Mouse (Mus musculus) forebrain, embryonic 15.5 days (tissue): ENCODE measurements around the gene Teddm1b. TPM values are rescaled to one million over a fixed set of nuclear protein-coding genes. Genes with fewer than 3 reads are reported as not detected.

Experiments used
- ATAC-seq: fragments of 200-750 bp; cut with Nextera tagmentation; replicated peaks from 2 replicates; pipeline ENCODE4 v1.8.0; 2017; ENCODE audit warnings: mild to moderate bottlenecking, moderate TSS enrichment, moderate library complexity
- H3K27ac ChIP-seq: fragments of 300-500 bp; sonication (generic); replicated peaks from 2 replicates; pipeline ENCODE4 v1.5.1; 2015; ENCODE audit warnings: mild to moderate bottlenecking, inconsistent platforms
- H3K27me3 ChIP-seq: fragments of 300-500 bp; sonication (generic); 2 replicates; pipeline ENCODE4 v1.6.1; 2015; ENCODE audit warnings: inconsistent platforms
- H3K36me3 ChIP-seq: fragments of 300-500 bp; sonication (generic); 2 replicates; pipeline ENCODE4 v1.6.1; 2015; ENCODE audit warnings: mild to moderate bottlenecking, inconsistent platforms
- H3K4me1 ChIP-seq: fragments of 300-500 bp; sonication (generic); 2 replicates; pipeline ENCODE4 v1.6.1; 2015; ENCODE audit warnings: inconsistent platforms
- H3K4me2 ChIP-seq: fragments of 300-500 bp; sonication (generic); replicated peaks from 2 replicates; pipeline ENCODE4 v1.6.1; 2015; ENCODE audit warnings: mild to moderate bottlenecking, inconsistent platforms
- H3K4me3 ChIP-seq: fragments of 300-500 bp; sonication (generic); 2 replicates; pipeline ENCODE4 v1.5.1; 2015; ENCODE audit warnings: mild to moderate bottlenecking, inconsistent platforms
- H3K9ac ChIP-seq: fragments of 300-500 bp; sonication (generic); replicated peaks from 2 replicates; pipeline ENCODE4 v1.6.1; 2015; ENCODE audit warnings: mild to moderate bottlenecking, inconsistent platforms
- H3K9me3 ChIP-seq: fragments of 300-500 bp; sonication (generic); 2 replicates; pipeline ENCODE4 v1.6.1; 2016; ENCODE audit warnings: inconsistent platforms
- WGBS: fragments of 180-500 bp; shearing (Covaris S2); methylation state at CpG from one replicate; pipeline ENCODE4 v1.1.7; 2015; ENCODE audit warnings: mixed read lengths; 5-methylcytosine and 5-hydroxymethylcytosine counted together
- polyA plus RNA-seq: library from polyadenylated mRNA; unstranded; fragments of >200 nt; fragmentation: Nextera tagmentation; extraction: Ambion mirVana; gene quantifications from 2 replicates; pipeline ENCODE4 v1.2.1, GENCODE M21; 2015

Gene Teddm1b
- polyA plus RNA-seq, 1 experiment from 2014 or later: 1.7 TPM

DNA sequence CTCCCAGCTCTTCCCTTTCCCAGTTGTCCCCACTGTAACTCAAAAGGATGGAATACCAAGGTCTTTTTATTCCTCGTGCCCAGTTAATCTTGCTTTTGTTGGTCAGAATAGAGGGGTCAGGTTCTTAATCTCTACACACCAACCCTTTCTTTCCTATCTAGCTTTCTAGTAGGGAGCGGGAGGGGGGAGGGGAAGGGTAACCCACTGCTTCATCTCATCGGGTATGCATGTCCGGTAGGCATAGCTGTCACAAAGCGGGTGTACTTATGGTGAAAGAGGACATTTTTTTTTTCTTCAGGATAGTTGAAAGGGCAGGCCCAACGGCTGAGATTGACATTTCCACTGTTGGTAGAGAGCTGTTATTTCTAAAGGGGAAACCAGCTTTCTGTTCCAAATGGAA lies 34.1 kb downstream of the Teddm1b start:
- Histone ChIP-seq H3K4me3 (no peak overlapping the region), H3K27ac (no peak overlapping the region), H3K36me3 (peaks cover 66% of the 10 kb centered on the region), H3K9ac (no peak overlapping the region), H3K9me3 (no peaks in the 10 kb centered on the region), H3K4me2 (no peak overlapping the region), H3K4me1 (peaks cover 4% of the 10 kb centered on the region), H3K27me3 (no peaks in the 10 kb centered on the region)
- WGBS: 46% methylated on average over 6 of the region's 6 CpGs
- ATAC-seq: no peak

- H3K27me3 ChIP-seq: no peaks in the 10 kb centered on the region
- 85% methylated on average over 4 of the region's 4 CpGs for WGBS
- H3K9me3 ChIP-seq: no peaks in the 10 kb centered on the region
- no peaks in the 10 kb centered on the region for H3K4me1 ChIP-seq
- H3K36me3 ChIP-seq: peaks cover 60% of the 10 kb centered on the region
- no peak overlapping the region for H3K4me3 ChIP-seq
- no peak overlapping the region for H3K4me2 ChIP-seq
- no peak overlapping the region for H3K27ac ChIP-seq
- no peak overlapping the region for H3K9ac ChIP-seq
- no peak; the same call in 1 of the 2 replicates for ATAC-seq
Measured at GRCm38 (mm10) chr1:153908741-153909140, 34.6 kb downstream of the Teddm1b start.

DNA sequence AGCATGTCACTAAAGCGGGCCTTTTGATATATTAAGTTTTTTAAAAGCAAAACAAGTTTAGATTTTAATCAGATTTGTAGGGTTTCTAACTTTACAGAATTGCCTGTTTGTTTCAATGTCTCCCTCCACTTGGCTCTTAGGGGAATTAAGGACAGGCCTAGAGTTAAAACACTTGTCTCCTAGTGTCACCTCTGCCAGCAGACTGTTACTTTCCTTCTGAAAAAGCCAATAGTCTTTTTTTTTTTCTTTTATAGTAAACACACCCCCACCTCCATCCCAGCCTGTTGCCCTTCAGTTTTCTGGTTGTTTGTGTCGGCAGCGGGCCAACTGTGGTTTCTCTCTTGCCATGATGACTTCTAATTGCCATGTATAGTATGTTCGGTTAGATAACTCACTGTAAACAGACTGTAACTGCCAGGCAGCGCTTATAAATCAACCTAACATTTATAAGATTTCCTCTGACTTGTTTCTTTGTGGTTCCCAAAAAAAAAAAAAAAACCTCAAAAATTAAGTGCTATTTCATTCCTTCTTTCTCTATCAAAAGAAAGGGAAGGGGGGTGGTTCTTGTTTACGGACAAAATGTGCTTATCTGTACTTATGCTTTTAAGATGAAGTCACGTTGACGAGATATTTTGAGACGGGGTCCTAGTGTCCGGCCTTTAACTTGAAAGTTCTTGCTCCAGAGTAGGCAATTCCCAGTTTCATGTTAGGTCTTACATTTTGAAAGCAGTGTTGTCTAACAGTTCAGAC lies 35.2 kb downstream of the Teddm1b start:
- Histone ChIP-seq H3K4me1 (no peaks in the 10 kb centered on the region), H3K27ac (no peak overlapping the region), H3K27me3 (no peaks in the 10 kb centered on the region), H3K9ac (no peak overlapping the region), H3K4me3 (no peak overlapping the region), H3K36me3 (peaks cover 54% of the 10 kb centered on the region), H3K4me2 (no peak overlapping the region), H3K9me3 (no peaks in the 10 kb centered on the region)
- ATAC-seq: no peak
- WGBS: 90% methylated on average over 10 of the region's 10 CpGs

DNA sequence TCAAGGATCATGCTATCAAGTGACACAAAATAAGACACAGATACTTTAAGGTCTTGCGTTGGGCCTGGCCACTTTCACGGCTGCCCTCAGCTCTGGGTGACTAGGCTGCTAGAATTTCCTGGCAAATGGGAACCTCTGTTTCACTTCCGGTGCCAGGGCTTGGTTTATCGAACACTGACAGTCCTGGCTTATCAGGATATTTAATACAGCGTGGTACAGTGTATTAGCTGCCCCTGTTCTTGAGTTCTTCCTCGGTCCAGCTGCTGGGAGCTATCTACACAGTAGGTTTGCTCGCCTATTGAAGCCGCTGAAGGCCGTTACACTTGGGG lies 35.8 kb downstream of the Teddm1b start:
- Histone ChIP-seq H3K9me3 (no peaks in the 10 kb centered on the region), H3K4me2 (no peak overlapping the region), H3K27me3 (no peaks in the 10 kb centered on the region), H3K4me3 (no peak overlapping the region), H3K4me1 (no peaks in the 10 kb centered on the region), H3K36me3 (peaks cover 49% of the 10 kb centered on the region), H3K9ac (no peak overlapping the region), H3K27ac (no peak overlapping the region)
- 96% methylated on average over 9 of the region's 9 CpGs for WGBS
- no peak for ATAC-seq

GRCm38 (mm10) chr1:153910423-153910822 lies 36.3 kb downstream of the Teddm1b start:
- Histone ChIP-seq H3K36me3 (peaks cover 44% of the 10 kb centered on the region), H3K4me2 (no peak overlapping the region), H3K4me1 (no peaks in the 10 kb centered on the region), H3K9ac (no peak overlapping the region), H3K9me3 (no peaks in the 10 kb centered on the region), H3K4me3 (no peak overlapping the region), H3K27me3 (no peaks in the 10 kb centered on the region), H3K27ac (no peak overlapping the region)
- ATAC-seq: no peak
- WGBS: 94% methylated on average over 5 of the region's 5 CpGs

DNA sequence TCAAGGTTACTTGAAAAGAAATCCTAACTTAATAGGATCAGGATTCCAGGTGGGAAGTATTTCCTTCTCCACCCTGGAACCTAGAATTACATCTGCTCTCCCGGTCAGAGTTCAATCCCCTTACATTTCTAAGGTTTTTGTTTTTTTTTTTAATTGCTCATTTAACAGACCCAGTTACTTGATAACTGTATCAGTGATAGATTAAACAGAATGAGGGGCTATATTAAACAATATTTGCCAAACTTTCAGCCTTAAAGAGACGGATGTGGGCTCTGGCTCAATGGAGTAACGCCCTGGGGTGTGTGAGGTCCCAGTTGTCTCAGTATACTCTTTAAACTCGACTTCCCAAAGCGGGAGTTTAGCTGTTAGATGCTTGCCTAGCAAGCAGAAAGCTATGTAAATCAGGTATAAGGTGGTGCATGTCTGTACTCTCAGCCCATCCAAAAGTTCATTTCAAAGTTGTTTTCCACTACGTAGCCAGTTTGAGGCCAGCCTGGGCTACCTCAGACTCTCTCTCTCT lies 37.2 kb downstream of the Teddm1b start:
- 86% methylated on average over 6 of the region's 6 CpGs for WGBS
- Histone ChIP-seq H3K36me3 (peaks cover 36% of the 10 kb centered on the region), H3K9me3 (no peaks in the 10 kb centered on the region), H3K9ac (no peak overlapping the region), H3K4me3 (no peak overlapping the region), H3K27me3 (no peaks in the 10 kb centered on the region), H3K27ac (no peak overlapping the region), H3K4me2 (no peak overlapping the region), H3K4me1 (no peaks in the 10 kb centered on the region)
- ATAC-seq: no peak

DNA sequence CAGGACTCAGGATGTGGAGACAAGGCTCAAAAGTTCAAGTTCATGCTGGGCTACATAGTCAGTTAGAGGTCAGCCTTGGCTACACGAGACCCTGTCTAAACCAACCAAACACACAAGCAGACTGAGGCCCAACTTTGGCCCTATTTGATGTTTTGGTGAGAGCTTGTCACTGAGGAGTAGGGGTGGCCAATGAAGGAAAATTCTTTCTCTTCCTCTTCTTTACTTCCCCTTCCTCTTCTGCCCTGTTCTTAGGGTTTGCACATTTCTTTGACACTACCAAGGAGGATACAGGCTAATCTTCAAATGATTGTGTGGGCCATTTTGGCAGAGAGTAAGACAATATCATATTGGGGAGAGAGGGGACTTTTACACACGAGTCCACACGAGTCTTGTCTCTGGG lies 39.7 kb downstream of the Teddm1b start:
- no peak overlapping the region for H3K4me3 ChIP-seq
- H3K4me2 ChIP-seq: no peak overlapping the region
- no peaks in the 10 kb centered on the region for H3K4me1 ChIP-seq
- H3K27me3 ChIP-seq: no peaks in the 10 kb centered on the region
- WGBS: 92% methylated on average over 3 of the region's 3 CpGs
- ATAC-seq: no peak
- peaks cover 11% of the 10 kb centered on the region for H3K36me3 ChIP-seq
- H3K9me3 ChIP-seq: no peaks in the 10 kb centered on the region
- no peak overlapping the region for H3K9ac ChIP-seq
- H3K27ac ChIP-seq: no peak overlapping the region

DNA sequence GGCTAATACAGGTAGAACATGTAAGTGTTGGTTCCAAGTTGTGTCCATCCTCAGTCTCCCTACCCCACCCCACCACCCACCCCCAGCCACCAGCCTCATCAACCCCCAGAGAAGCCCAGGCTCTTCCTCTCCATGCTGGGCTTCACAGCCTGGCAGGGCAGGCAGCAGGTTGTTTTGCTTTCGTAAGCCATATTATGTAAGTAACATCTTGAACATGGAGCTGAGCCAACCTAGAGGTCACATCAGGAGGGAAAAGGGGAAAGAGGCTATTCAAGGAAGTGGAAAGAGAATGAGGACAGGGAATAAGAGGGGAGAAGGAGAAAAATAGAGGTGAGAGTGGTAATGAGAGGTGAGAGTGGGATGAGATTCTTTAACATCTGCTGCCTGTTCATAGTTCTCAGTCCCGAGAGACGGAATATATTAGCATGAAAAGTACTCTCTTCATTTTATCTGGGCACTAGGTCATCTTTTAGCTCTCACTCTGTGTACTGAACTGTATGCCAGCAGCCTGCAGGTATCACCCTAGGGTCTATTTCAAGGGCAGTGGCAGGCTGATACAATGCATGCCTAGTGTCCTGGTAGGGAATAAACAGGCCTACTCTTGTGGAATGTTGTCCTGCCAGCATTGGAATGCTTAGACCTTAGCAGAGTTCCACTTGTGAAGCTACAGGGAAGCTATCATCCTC lies 44.5 kb downstream of the Teddm1b start:
- no peaks in the 10 kb centered on the region for H3K27me3 ChIP-seq
- H3K4me1 ChIP-seq: no peaks in the 10 kb centered on the region
- no peak for ATAC-seq
- no peaks in the 10 kb centered on the region for H3K9me3 ChIP-seq
- H3K36me3 ChIP-seq: no peaks in the 10 kb centered on the region
- 66% methylated on average over 3 of the region's 3 CpGs for WGBS
- H3K4me2 ChIP-seq: no peak overlapping the region
- no peak overlapping the region for H3K27ac ChIP-seq
- no peak overlapping the region for H3K9ac ChIP-seq
- no peak overlapping the region for H3K4me3 ChIP-seq

DNA sequence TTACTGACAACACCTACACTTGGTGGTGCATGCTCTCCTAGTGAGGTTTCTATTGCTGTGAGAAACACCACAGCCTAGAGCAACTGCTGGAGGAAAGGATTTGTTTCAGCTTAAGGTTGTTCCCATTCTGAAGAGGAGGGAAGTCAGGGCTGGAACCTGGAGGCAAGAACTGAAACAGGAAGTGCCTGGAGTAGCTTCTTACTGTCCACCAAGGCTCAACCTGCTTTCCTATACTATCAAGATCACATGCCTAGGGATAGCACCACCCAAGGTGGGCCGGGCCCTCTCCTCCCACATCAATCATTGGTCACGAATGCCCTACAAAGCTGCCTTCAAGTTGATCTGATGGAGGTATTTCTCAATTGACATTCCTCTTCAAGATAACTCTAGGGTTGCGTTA lies 47.5 kb downstream of the Teddm1b start:
- Histone ChIP-seq H3K27ac (no peak overlapping the region), H3K27me3 (no peaks in the 10 kb centered on the region), H3K4me1 (no peaks in the 10 kb centered on the region), H3K9ac (no peak overlapping the region), H3K9me3 (no peaks in the 10 kb centered on the region), H3K36me3 (no peaks in the 10 kb centered on the region), H3K4me2 (no peak overlapping the region), H3K4me3 (no peak overlapping the region)
- WGBS: 91% methylated on average over 3 of the region's 3 CpGs
- no peak for ATAC-seq

DNA sequence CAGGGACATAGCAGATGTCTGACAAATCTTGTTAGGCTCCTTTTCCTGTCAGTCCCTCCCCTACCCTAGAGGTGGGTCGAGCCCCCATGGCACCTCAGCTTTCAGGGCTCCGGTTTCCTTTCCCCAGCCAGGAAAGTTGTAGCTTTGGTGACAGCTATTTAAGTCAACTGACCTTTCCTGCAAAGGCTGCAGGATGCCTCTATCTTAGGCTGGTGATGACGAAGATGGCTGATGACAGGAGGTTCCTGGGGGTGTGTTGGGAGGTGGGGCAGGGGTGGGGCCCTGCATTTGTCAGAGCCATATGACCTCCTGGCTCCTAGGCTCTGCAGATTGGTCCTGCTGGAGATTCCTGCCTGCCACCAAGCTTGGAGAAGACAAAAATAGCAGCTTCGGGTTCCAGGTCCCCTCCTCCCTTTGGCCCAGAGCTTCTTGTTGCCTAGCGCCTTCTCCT lies 48.5 kb downstream of the Teddm1b start:
- no peak overlapping the region for H3K27ac ChIP-seq
- H3K4me3 ChIP-seq: no peak overlapping the region
- 68% methylated on average over 5 of the region's 5 CpGs for WGBS
- no peaks in the 10 kb centered on the region for H3K4me1 ChIP-seq
- no peak overlapping the region for H3K4me2 ChIP-seq
- H3K9ac ChIP-seq: no peak overlapping the region
- no peak for ATAC-seq
- H3K36me3 ChIP-seq: no peaks in the 10 kb centered on the region
- no peaks in the 10 kb centered on the region for H3K9me3 ChIP-seq
- H3K27me3 ChIP-seq: no peaks in the 10 kb centered on the region

GRCm38 (mm10) chr1:153924395-153925385 lies 50.5 kb downstream of the Teddm1b start:
- no peaks in the 10 kb centered on the region for H3K9me3 ChIP-seq
- H3K4me2 ChIP-seq: no peak overlapping the region
- H3K36me3 ChIP-seq: no peaks in the 10 kb centered on the region
- no peaks in the 10 kb centered on the region for H3K27me3 ChIP-seq
- H3K27ac ChIP-seq: no peak overlapping the region
- H3K4me1 ChIP-seq: no peaks in the 10 kb centered on the region
- ATAC-seq: no peak
- 84% methylated on average over 6 of the region's 6 CpGs for WGBS
- H3K9ac ChIP-seq: no peak overlapping the region
- no peak overlapping the region for H3K4me3 ChIP-seq
